Mouse (Mus musculus) liver, embryonic 14.5 days (tissue): ENCODE results near the gene Prkn. TPM values are rescaled to one million over a fixed set of nuclear protein-coding genes. Genes with fewer than 3 reads are reported as not detected.

Experiments
- ATAC-seq: fragments of 200-750 bp; cut with Nextera tagmentation; 2 replicates; pipeline ENCODE4 v1.8.0; 2017; ENCODE audit warnings: moderate number of reproducible peaks, mild to moderate bottlenecking, moderate library complexity; ENCODE audit not compliant: insufficient read depth
- DNase-seq, 3 experiments: peaks; one replicate each; pipeline ENCODE4 v3.0.0-alpha.2; 2012 to 2013; ENCODE audit warnings: low read depth in 3 of 3, low spot score in 3 of 3
- H3K27ac ChIP-seq: fragments of 300-500 bp; sonication (generic); 2 replicates; pipeline ENCODE4 v1.5.1; 2014; ENCODE audit warnings: moderate library complexity, mild to moderate bottlenecking, control low read depth, inconsistent platforms
- H3K27me3 ChIP-seq: fragments of 300-500 bp; sonication (generic); 2 replicates; pipeline ENCODE4 v1.6.1; 2014; ENCODE audit warnings: mild to moderate bottlenecking, low read length, moderate library complexity; ENCODE audit not compliant: control insufficient read depth, insufficient read depth
- H3K36me3 ChIP-seq: fragments of 300-500 bp; sonication (generic); replicated peaks from 2 replicates; pipeline ENCODE4 v1.6.1; 2014; ENCODE audit warnings: low read depth; ENCODE audit not compliant: control insufficient read depth, insufficient read depth
- H3K4me1 ChIP-seq, 2 experiments: fragments of 200-500 bp in 1 of 2; fragments of 300-500 bp in 1 of 2; sonication (generic) in 1 of 2; replicated peaks; 2 replicates each; pipeline ENCODE4 v1.6.1; 2012 to 2014; ENCODE audit warnings: antibody characterized with exemption in 1 of 2, inconsistent platforms in 1 of 2, low read length in 1 of 2; ENCODE audit not compliant: control insufficient read depth in 2 of 2, insufficient read depth in 2 of 2
- H3K4me2 ChIP-seq: fragments of 300-500 bp; sonication (generic); 2 replicates; pipeline ENCODE4 v1.6.1; 2014; ENCODE audit warnings: low read depth, mild to moderate bottlenecking, control low read depth, moderate library complexity
- H3K4me3 ChIP-seq, 2 experiments: fragments of 200-500 bp in 1 of 2; fragments of 300-500 bp in 1 of 2; sonication (generic) in 1 of 2; 2 replicates each; pipeline ENCODE4 v1.5.1; 2012 to 2014; ENCODE audit warnings: low read depth in 2 of 2, low read length in 2 of 2, mild to moderate bottlenecking in 2 of 2, control low read depth in 1 of 2, inconsistent platforms in 1 of 2, moderate library complexity in 1 of 2; ENCODE audit not compliant: insufficient read depth in 1 of 2
- H3K9ac ChIP-seq: fragments of 300-500 bp; sonication (generic); replicated peaks from 2 replicates; pipeline ENCODE4 v1.6.1; 2014; ENCODE audit warnings: mild to moderate bottlenecking, control low read depth, moderate library complexity
- H3K9me3 ChIP-seq: fragments of 300-500 bp; sonication (generic); 2 replicates; pipeline ENCODE4 v1.6.1; 2016; ENCODE audit warnings: low read length, mixed read lengths; ENCODE audit not compliant: control insufficient read depth
- CTCF ChIP-seq: IDR thresholded peaks from 2 replicates; pipeline ENCODE4 v1.5.1; 2016; ENCODE audit warnings: antibody characterized with exemption, low read depth, control low read depth
- EP300 ChIP-seq: IDR thresholded peaks from 2 replicates; pipeline ENCODE4 v1.6.1; 2016; ENCODE audit warnings: antibody characterized with exemption, low read depth
- WGBS: fragments of 180-500 bp; shearing (Covaris S2); extraction: QIAGEN DNeasy Blood & Tissue Kit; methylation state at CpG from one replicate; pipeline ENCODE4 v1.1.7; 2014; ENCODE audit not compliant: insufficient replicate concordance; 5-methylcytosine and 5-hydroxymethylcytosine counted together
- polyA plus RNA-seq, 2 experiments: library from polyadenylated mRNA; depleted of rRNA in 1 of 2; stranded (reverse) in 1 of 2; unstranded in 1 of 2; fragments of >200 nt; fragmentation: Nextera tagmentation in 1 of 2; extraction: Ambion mirVana in 1 of 2; gene quantifications; 2 replicates each; pipeline versions ENCODE4 v1.2.1 to v1.2.3; 2012 to 2014

Gene Prkn
- polyA plus RNA-seq, 2 experiments: 0.17 to 0.61 TPM

- Histone ChIP-seq H3K27me3 (no peaks in the 10 kb centered on the region), H3K4me1 (no peaks in the 10 kb centered on the region), H3K27ac (no peak overlapping the region), H3K9me3 (no peaks in the 10 kb centered on the region), H3K36me3 (no peaks in the 10 kb centered on the region), H3K9ac (no peak overlapping the region), H3K4me3 (no peak overlapping the region), H3K4me2 (no peak overlapping the region)
- ATAC-seq (no peak), DNase-seq (no peak)
- no peak for TF ChIP-seq EP300
- no peak for TF ChIP-seq CTCF
- 58% methylated on average over 3 of the region's 3 CpGs for WGBS
Observed at GRCm38 (mm10) chr17:11736531-11736930, 896.3 kb downstream of the Prkn start.

GRCm38 (mm10) chr17:11737905-11738304 lies 897.7 kb downstream of the Prkn start:
- no peak for DNase-seq
- Histone ChIP-seq H3K9me3 (no peaks in the 10 kb centered on the region), H3K36me3 (no peaks in the 10 kb centered on the region), H3K4me1 (no peaks in the 10 kb centered on the region), H3K27ac (no peak overlapping the region), H3K4me3 (no peak overlapping the region), H3K4me2 (no peak overlapping the region), H3K27me3 (no peaks in the 10 kb centered on the region), H3K9ac (no peak overlapping the region)
- ATAC-seq: no peak
- TF ChIP-seq CTCF (no peak), EP300 (no peak)
- 75% methylated on average over 10 of the region's 10 CpGs for WGBS

- no peaks in the 10 kb centered on the region for H3K4me1 ChIP-seq
- no peaks in the 10 kb centered on the region for H3K36me3 ChIP-seq
- H3K9me3 ChIP-seq: no peaks in the 10 kb centered on the region
- TF ChIP-seq EP300 (no peak), CTCF (no peak)
- H3K27me3 ChIP-seq: no peaks in the 10 kb centered on the region
- no peak for DNase-seq
- no peak overlapping the region for H3K9ac ChIP-seq
- ATAC-seq: no peak
- no peak overlapping the region for H3K4me2 ChIP-seq
- no peak overlapping the region for H3K4me3 ChIP-seq
- no peak overlapping the region for H3K27ac ChIP-seq
Observed at GRCm38 (mm10) chr17:11740716-11741115, 900.5 kb downstream of the Prkn start.

- Histone ChIP-seq H3K27ac (no peak overlapping the region), H3K9me3 (no peaks in the 10 kb centered on the region), H3K4me2 (no peak overlapping the region), H3K36me3 (no peaks in the 10 kb centered on the region), H3K4me1 (no peaks in the 10 kb centered on the region), H3K9ac (no peak overlapping the region), H3K27me3 (no peaks in the 10 kb centered on the region), H3K4me3 (no peak overlapping the region)
- TF ChIP-seq EP300 (no peak), CTCF (no peak)
- DNase-seq: no peak
- no peak for ATAC-seq
- WGBS: 54% methylated on average over 5 of the region's 5 CpGs
Observed at GRCm38 (mm10) chr17:11741161-11741560, 901.0 kb downstream of the Prkn start.

- H3K4me1 ChIP-seq: no peaks in the 10 kb centered on the region
- 62% methylated on average over 2 of the region's 2 CpGs for WGBS
- ATAC-seq (no peak), DNase-seq (no peak)
- H3K36me3 ChIP-seq: no peaks in the 10 kb centered on the region
- no peak overlapping the region for H3K9ac ChIP-seq
- no peak overlapping the region for H3K4me3 ChIP-seq
- H3K9me3 ChIP-seq: no peaks in the 10 kb centered on the region
- no peak overlapping the region for H3K4me2 ChIP-seq
- H3K27me3 ChIP-seq: no peaks in the 10 kb centered on the region
- H3K27ac ChIP-seq: no peak overlapping the region
- TF ChIP-seq EP300 (no peak), CTCF (no peak)
Observed at GRCm38 (mm10) chr17:11751251-11751650, 911.1 kb downstream of the Prkn start.
